Mouse (Mus musculus) kidney, adult 2 months (tissue): ENCODE measurements around the gene Syt12.

Source experiments
- CTCF ChIP-seq: fragments of 200-500 bp; conservative IDR thresholded peaks from 2 replicates; pipeline ENCODE4 v1.5.1; 2011; ENCODE audit warnings: low read depth, mild to moderate bottlenecking, control low read depth, low read length, moderate library complexity, mixed read lengths; ENCODE audit not compliant: insufficient read depth, insufficient read length
- POLR2A ChIP-seq: fragments of 200-500 bp; IDR thresholded peaks from one replicate; pipeline ENCODE4 v1.6.1; 2011; ENCODE audit warnings: low read depth, low read length, control low read depth

GRCm38 (mm10) chr19:4441621-4442161 is 35.6 kb downstream of the Syt12 start:
- TF ChIP-seq CTCF (no peak), POLR2A (no peak)
